Mouse (Mus musculus) megakaryocyte, embryonic 14.5 days (primary cell): ENCODE results near the gene S100a16.

Source experiments
- FLI1 ChIP-seq: IDR thresholded peaks from 2 replicates; pipeline ENCODE4 v1.6.1; 2012; ENCODE audit warnings: low read length, inconsistent platforms, mixed read lengths
- GATA1 ChIP-seq: IDR thresholded peaks from 3 replicates; pipeline ENCODE4 v1.6.1; 2012; ENCODE audit warnings: mixed read lengths, low read length, inconsistent platforms, borderline replicate concordance

DNA sequence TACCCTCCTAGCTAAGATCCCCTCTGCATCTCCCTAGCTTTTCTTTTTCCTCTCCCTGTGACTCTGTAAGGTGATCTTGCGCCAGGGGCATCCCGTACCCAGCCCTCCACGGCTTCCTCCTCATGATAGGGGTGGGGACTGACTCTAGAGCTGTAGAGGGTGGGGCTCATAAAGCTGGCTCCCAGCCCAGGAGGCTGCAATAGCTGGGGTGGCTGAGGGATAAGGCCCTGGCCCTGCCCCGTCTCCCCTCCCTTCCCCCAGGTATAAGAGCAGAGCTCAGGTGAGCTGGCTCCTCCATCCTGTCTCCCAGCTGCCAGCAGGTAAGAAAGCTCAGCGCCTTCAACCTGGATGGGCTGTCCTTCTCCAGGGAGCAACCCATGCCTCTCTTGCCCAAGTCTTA is 10.5 kb upstream of the S100a16 start, which contains the start of gene S100a14:
- TF ChIP-seq GATA1 (no peak), FLI1 (no peak)
